Comparison of ENCODE assay signal across 8 mouse cellular contexts in the genomic region with DNA sequence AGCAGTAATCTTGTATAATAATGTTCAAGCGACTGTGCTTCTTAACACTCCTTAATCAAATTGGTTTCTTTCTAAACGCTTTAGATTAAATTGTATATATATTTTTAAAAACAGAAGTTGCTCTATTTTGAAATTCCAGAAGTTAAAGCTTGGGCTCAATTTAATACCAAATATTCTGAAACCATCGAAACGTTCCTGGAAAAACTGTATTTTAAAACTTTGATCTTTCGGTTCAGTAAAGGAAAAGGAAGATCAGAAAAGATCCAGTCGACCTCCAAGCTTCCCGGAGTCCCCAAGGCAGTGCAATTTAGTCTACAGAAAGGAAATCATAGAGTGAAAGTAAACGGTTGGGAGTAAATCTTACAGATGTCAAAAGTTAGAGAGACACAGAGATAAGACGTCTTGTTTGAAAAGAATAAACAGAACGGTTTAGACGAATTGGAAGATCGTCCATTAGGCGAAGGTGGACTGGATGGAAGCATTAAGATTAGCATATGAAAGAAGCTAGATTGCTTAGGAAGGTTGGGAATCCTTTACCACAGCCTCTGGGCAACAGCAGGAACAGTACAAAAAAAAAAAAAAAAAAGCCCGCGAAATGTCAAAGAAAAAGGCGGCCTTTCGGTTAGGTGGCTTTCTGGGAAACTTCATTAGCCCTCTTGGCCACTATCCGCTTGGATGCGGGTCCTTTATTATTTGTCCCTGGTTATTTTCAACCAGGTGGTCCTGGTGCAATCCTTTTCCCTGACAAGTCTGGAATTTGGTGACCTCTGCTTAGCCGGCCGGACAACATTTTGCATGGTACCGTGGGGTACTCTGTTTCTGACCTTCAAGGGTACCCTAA. TPM values are rescaled to one million over a fixed set of nuclear protein-coding genes. Genes with fewer than 3 reads are reported as not detected.
A peak's percentile ranks its signal among the peaks of the same experiment; 100 is the strongest.
DNase-seq lines count a peak whose midpoint lies in the region; ATAC-seq and TF ChIP-seq lines count a peak whose summit lies in the region.

No protein-coding gene starts in this region.

- H3K4me3 ChIP-seq in kidney, embryonic 14.5 days (ENCODE audit: low read length): peak overlapping the region; percentile 44
- peak overlapping the region; percentile 50 for H3K4me3 ChIP-seq in forebrain, embryonic 13.5 days
- H3K4me3 ChIP-seq in liver, embryonic 14.5 days (ENCODE audit: insufficient read depth in 1 of 2, low read depth in 2 of 2, low read length in 2 of 2): peak overlapping the region; percentile 55 to 61

- H3K4me2 ChIP-seq in kidney, embryonic 14.5 days (replicated peaks; ENCODE audit: low read depth, low read length): peak overlapping the region; percentile 59
- peak overlapping the region; percentile 76 for H3K4me2 ChIP-seq in forebrain, embryonic 13.5 days
- peak overlapping the region; percentile 94 for H3K4me2 ChIP-seq in liver, embryonic 14.5 days (ENCODE audit: low read depth)

- no peak for DNase-seq in kidney, adult 18-20 months
- peak; percentile 45 for DNase-seq in MN1 (ENCODE audit: low spot score)
- no peak for DNase-seq in liver, embryonic 14.5 days (ENCODE audit: low read depth in 3 of 3, low spot score in 3 of 3)
- peak; percentile 33 for DNase-seq in thymus, postnatal 4 days
- no peak for DNase-seq in ovary, postnatal 36 days (ENCODE audit: low spot score)
- no peak for DNase-seq in cerebellum, adult 18-20 months

- WGBS in kidney, embryonic 14.5 days: 2% methylated on average over 22 of the region's 22 CpGs
- under 1% methylated on average over 22 of the region's 22 CpGs for WGBS in forebrain, embryonic 13.5 days
- 2% methylated on average over 22 of the region's 22 CpGs for WGBS in liver, embryonic 14.5 days (ENCODE audit: insufficient replicate concordance)

- peak overlapping the region; percentile 63 for H3K9ac ChIP-seq in kidney, embryonic 14.5 days (ENCODE audit: low read depth, low read length)
- H3K9ac ChIP-seq in forebrain, embryonic 13.5 days: peak overlapping the region; percentile 64
- H3K9ac ChIP-seq in liver, embryonic 14.5 days (replicated peaks): peak overlapping the region; percentile 94

- H3K27me3 ChIP-seq in kidney, embryonic 14.5 days (ENCODE audit: control insufficient read depth, insufficient read depth, low read length): no peaks in the 10 kb centered on the region
- no peaks in the 10 kb centered on the region for H3K27me3 ChIP-seq in forebrain, embryonic 13.5 days
- H3K27me3 ChIP-seq in liver, embryonic 14.5 days (ENCODE audit: control insufficient read depth, insufficient read depth, low read length): no peaks in the 10 kb centered on the region

- TF ChIP-seq EP300 in liver, embryonic 14.5 days (IDR thresholded peaks at IDR 0.05; ENCODE audit: low read depth): no peak

- no peak for ATAC-seq in kidney, embryonic 14.5 days (ENCODE audit: low FRiP score, low TSS enrichment)
- ATAC-seq in forebrain, embryonic 13.5 days: no peak
- ATAC-seq in liver, embryonic 14.5 days (ENCODE audit: insufficient read depth): no peak

- peak overlapping the region; percentile 98 for H3K27ac ChIP-seq in kidney, embryonic 14.5 days (ENCODE audit: low read depth, low read length)
- peak overlapping the region; percentile 93 for H3K27ac ChIP-seq in forebrain, embryonic 13.5 days
- H3K27ac ChIP-seq in liver, embryonic 14.5 days: peak overlapping the region; percentile 88

- no peak for TF ChIP-seq CTCF in liver, embryonic 14.5 days (IDR thresholded peaks at IDR 0.05; ENCODE audit: low read depth)

- H3K36me3 ChIP-seq in kidney, embryonic 14.5 days (ENCODE audit: control insufficient read depth, insufficient read depth, low read length): no peaks in the 10 kb centered on the region
- H3K36me3 ChIP-seq in forebrain, embryonic 13.5 days (ENCODE audit: poor library complexity, severe bottlenecking): no peaks in the 10 kb centered on the region
- H3K36me3 ChIP-seq in liver, embryonic 14.5 days (replicated peaks; ENCODE audit: control insufficient read depth, insufficient read depth, low read depth): no peaks in the 10 kb centered on the region

- peaks cover 12% of the 10 kb centered on the region for H3K4me1 ChIP-seq in kidney, embryonic 14.5 days (ENCODE audit: control insufficient read depth, insufficient read depth, low read length)
- peaks cover 40% of the 10 kb centered on the region for H3K4me1 ChIP-seq in forebrain, embryonic 13.5 days
- H3K4me1 ChIP-seq in liver, embryonic 14.5 days (replicated peaks; ENCODE audit: control insufficient read depth in 2 of 2, insufficient read depth in 2 of 2, low read length in 1 of 2): peaks cover 23 to 27% of the 10 kb centered on the region in 2 experiments

- H3K9me3 ChIP-seq in kidney, embryonic 14.5 days (ENCODE audit: control insufficient read depth, low read length): no peaks in the 10 kb centered on the region
- no peaks in the 10 kb centered on the region for H3K9me3 ChIP-seq in forebrain, embryonic 13.5 days (replicated peaks)
- H3K9me3 ChIP-seq in liver, embryonic 14.5 days (ENCODE audit: control insufficient read depth, low read length): no peaks in the 10 kb centered on the region

RNA-seq across cellular contexts. Expression of gene Hist1h4d, which starts 4.9 kb away (rescaled TPM):
- 113 and 136 TPM in 2 replicates for polyA plus RNA-seq in kidney, embryonic 14.5 days (2014; fragmentation: Nextera tagmentation; extraction: Ambion mirVana)
- polyA plus RNA-seq in forebrain, embryonic 13.5 days (2015; fragmentation: Nextera tagmentation; extraction: Ambion mirVana): 160 and 172 TPM in 2 replicates
- 8.6 and 12.8 TPM in 2 replicates for polyA plus RNA-seq in liver, embryonic 14.5 days (2012; rRNA removed)
- 152 and 155 TPM in 2 replicates for polyA plus RNA-seq in liver, embryonic 14.5 days (2014; fragmentation: Nextera tagmentation; extraction: Ambion mirVana)

RNA-seq across cellular contexts. Expression of gene Hist1h3d, which starts 10.8 kb away (rescaled TPM):
- polyA plus RNA-seq in kidney, embryonic 14.5 days (2014; fragmentation: Nextera tagmentation; extraction: Ambion mirVana): 12.0 and 14.7 TPM in 2 replicates
- 8.8 TPM in 2 replicates for polyA plus RNA-seq in forebrain, embryonic 13.5 days (2015; fragmentation: Nextera tagmentation; extraction: Ambion mirVana)
- 20.4 and 27.3 TPM in 2 replicates for polyA plus RNA-seq in liver, embryonic 14.5 days (2012; rRNA removed)
- 7.1 and 7.2 TPM in 2 replicates for polyA plus RNA-seq in liver, embryonic 14.5 days (2014; fragmentation: Nextera tagmentation; extraction: Ambion mirVana)

RNA-seq across cellular contexts. Expression of gene Hist1h2ad, which starts 12.1 kb away (rescaled TPM):
- 2.9 and 5.3 TPM in 2 replicates for polyA plus RNA-seq in kidney, embryonic 14.5 days (2014; fragmentation: Nextera tagmentation; extraction: Ambion mirVana)
- 3.8 and 4.8 TPM in 2 replicates for polyA plus RNA-seq in forebrain, embryonic 13.5 days (2015; fragmentation: Nextera tagmentation; extraction: Ambion mirVana)
- 10.4 and 25.5 TPM in 2 replicates for polyA plus RNA-seq in liver, embryonic 14.5 days (2012; rRNA removed)
- polyA plus RNA-seq in liver, embryonic 14.5 days (2014; fragmentation: Nextera tagmentation; extraction: Ambion mirVana): 4.7 and 5.1 TPM in 2 replicates

RNA-seq across cellular contexts. Expression of gene Hist1h2bf, which starts 12.3 kb away (rescaled TPM):
- polyA plus RNA-seq in kidney, embryonic 14.5 days (2014; fragmentation: Nextera tagmentation; extraction: Ambion mirVana): 6.7 and 10.8 TPM in 2 replicates
- 10.3 and 11.2 TPM in 2 replicates for polyA plus RNA-seq in forebrain, embryonic 13.5 days (2015; fragmentation: Nextera tagmentation; extraction: Ambion mirVana)
- polyA plus RNA-seq in liver, embryonic 14.5 days (2012; rRNA removed): 15.9 and 35.2 TPM in 2 replicates
- polyA plus RNA-seq in liver, embryonic 14.5 days (2014; fragmentation: Nextera tagmentation; extraction: Ambion mirVana): 3.4 and 4.4 TPM in 2 replicates

RNA-seq across cellular contexts. Expression of gene Hist1h2bg, which starts 15.1 kb away (rescaled TPM):
- 7.9 and 12.9 TPM in 2 replicates for polyA plus RNA-seq in kidney, embryonic 14.5 days (2014; fragmentation: Nextera tagmentation; extraction: Ambion mirVana)
- 8.9 and 11.5 TPM in 2 replicates for polyA plus RNA-seq in forebrain, embryonic 13.5 days (2015; fragmentation: Nextera tagmentation; extraction: Ambion mirVana)
- 42.1 and 55.9 TPM in 2 replicates for polyA plus RNA-seq in liver, embryonic 14.5 days (2012; rRNA removed)
- polyA plus RNA-seq in liver, embryonic 14.5 days (2014; fragmentation: Nextera tagmentation; extraction: Ambion mirVana): 6.9 and 10.2 TPM in 2 replicates

Comparison
In these comparisons a context has a peak if more than half of its experiments do, and no peak if none do; other contexts are left out.
1. DNase-seq: peak in MN1 (single experiment) and thymus, postnatal 4 days (single experiment); none in kidney, adult 18-20 months (single experiment), liver, embryonic 14.5 days (0 of 3), ovary, postnatal 36 days (single experiment) and cerebellum, adult 18-20 months (0 of 2).
2. Peak in every context shown above with its lines, with median percentiles within 50 percentile points of each other: H3K27ac ChIP-seq, H3K4me2 ChIP-seq, H3K4me3 ChIP-seq and H3K9ac ChIP-seq.